Mouse (Mus musculus): ENCODE data around the gene Cntn5. TPM values are rescaled to one million over a fixed set of nuclear protein-coding genes. Genes with fewer than 3 reads are reported as not detected.

Gene Cntn5
- polyA plus RNA-seq, 1 experiment from 2014 or later, result not detected

GRCm38 (mm10) chr9:10101812-10102440, 802.6 kb downstream of the Cntn5 start:
- WGBS (ENCODE audit: missing documents), result 39% methylated on average over 5 of the region's 5 CpGs
- no peaks in the 10 kb centered on the region for H3K36me3 ChIP-seq (ENCODE audit: inconsistent target)
- H3K27ac ChIP-seq, result no peak overlapping the region
- H3K4me3 ChIP-seq (ENCODE audit: inconsistent target), result no peak overlapping the region
- no peaks in the 10 kb centered on the region for H3K79me2 ChIP-seq (ENCODE audit: inconsistent target)

DNA sequence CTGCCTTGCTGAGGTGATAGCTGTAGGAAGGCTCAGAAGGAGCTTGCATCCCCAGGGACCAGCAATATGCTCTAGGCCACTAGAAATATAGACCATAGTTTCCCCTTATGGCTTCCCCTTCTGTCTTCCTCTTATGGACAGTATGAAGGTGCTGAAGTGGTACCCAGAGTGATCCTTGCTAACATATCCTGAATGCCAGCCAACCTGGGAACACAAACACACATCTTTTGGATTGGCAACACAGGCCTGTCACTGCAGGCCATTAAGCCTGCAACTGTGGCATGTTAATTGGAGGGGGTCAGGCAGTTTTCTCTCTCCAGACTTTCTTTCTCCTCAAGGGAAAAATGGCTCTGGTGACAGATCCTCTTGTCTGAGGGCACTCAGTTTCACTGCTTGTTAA, 828.3 kb downstream of the Cntn5 start:
- Histone ChIP-seq H3K4me3 (ENCODE audit: inconsistent target) (no peak overlapping the region), H3K27ac (no peak overlapping the region), H3K36me3 (ENCODE audit: inconsistent target) (no peaks in the 10 kb centered on the region), H3K79me2 (ENCODE audit: inconsistent target) (no peaks in the 10 kb centered on the region)

DNA sequence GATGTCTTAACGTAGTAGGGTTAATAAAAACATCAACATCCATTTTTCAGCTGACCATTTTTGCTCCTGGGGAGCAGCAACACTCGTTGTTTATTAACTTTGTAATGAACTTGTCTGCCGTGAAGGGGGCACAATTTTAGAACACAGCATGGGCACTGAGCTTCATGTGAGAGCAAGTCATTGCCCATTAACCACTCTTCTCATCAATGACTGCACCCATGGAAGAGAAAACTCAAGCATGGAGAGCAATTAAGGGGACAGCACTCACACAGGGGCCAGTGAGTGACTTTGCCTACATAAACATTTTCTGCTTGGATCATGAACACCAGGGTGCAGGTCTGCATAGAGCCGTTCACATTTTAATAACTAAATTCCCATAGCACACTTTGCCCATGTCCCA, 831.2 kb downstream of the Cntn5 start:
- 77% methylated on average over 4 of the region's 4 CpGs for WGBS (ENCODE audit: missing documents)

GRCm38 (mm10) chr9:10072860-10073259, 831.7 kb downstream of the Cntn5 start:
- 69% methylated on average over 5 of the region's 5 CpGs for WGBS (ENCODE audit: missing documents)
- no peaks in the 10 kb centered on the region for H3K79me2 ChIP-seq (ENCODE audit: inconsistent target)
- no peak overlapping the region for H3K4me3 ChIP-seq (ENCODE audit: inconsistent target)
- no peaks in the 10 kb centered on the region for H3K36me3 ChIP-seq (ENCODE audit: inconsistent target)
- no peak overlapping the region for H3K27ac ChIP-seq

More for the DNA sequence above, 831.2 kb downstream of the Cntn5 start:
- H3K27ac ChIP-seq, result no peak overlapping the region
- no peaks in the 10 kb centered on the region for H3K79me2 ChIP-seq (ENCODE audit: inconsistent target)
- no peaks in the 10 kb centered on the region for H3K36me3 ChIP-seq (ENCODE audit: inconsistent target)
- no peak overlapping the region for H3K4me3 ChIP-seq (ENCODE audit: inconsistent target)

GRCm38 (mm10) chr9:10071271-10071670, 833.3 kb downstream of the Cntn5 start:
- WGBS (ENCODE audit: missing documents), result 68% methylated on average over 2 of the region's 2 CpGs
- no peak overlapping the region for H3K27ac ChIP-seq
- no peaks in the 10 kb centered on the region for H3K79me2 ChIP-seq (ENCODE audit: inconsistent target)
- no peaks in the 10 kb centered on the region for H3K36me3 ChIP-seq (ENCODE audit: inconsistent target)
- H3K4me3 ChIP-seq (ENCODE audit: inconsistent target), result no peak overlapping the region

- WGBS (ENCODE audit: missing documents), result 80% methylated on average over 4 of the region's 4 CpGs
- H3K27ac ChIP-seq, result no peak overlapping the region
Measured at GRCm38 (mm10) chr9:10044969-10045789, 859.4 kb downstream of the Cntn5 start.

GRCm38 (mm10) chr9:10043001-10043400, 861.6 kb downstream of the Cntn5 start:
- no peaks in the 10 kb centered on the region for H3K79me2 ChIP-seq (ENCODE audit: inconsistent target)
- H3K4me3 ChIP-seq (ENCODE audit: inconsistent target), result no peak overlapping the region
- WGBS (ENCODE audit: missing documents), result 91% methylated on average over 3 of the region's 3 CpGs
- H3K27ac ChIP-seq, result no peak overlapping the region
- no peaks in the 10 kb centered on the region for H3K36me3 ChIP-seq (ENCODE audit: inconsistent target)

More at GRCm38 (mm10) chr9:10044969-10045789, 859.4 kb downstream of the Cntn5 start:
- Histone ChIP-seq H3K36me3 (ENCODE audit: inconsistent target) (no peaks in the 10 kb centered on the region), H3K79me2 (ENCODE audit: inconsistent target) (no peaks in the 10 kb centered on the region), H3K4me3 (ENCODE audit: inconsistent target) (no peak overlapping the region)

GRCm38 (mm10) chr9:10015129-10015528, 889.4 kb downstream of the Cntn5 start:
- no peaks in the 10 kb centered on the region for H3K36me3 ChIP-seq (ENCODE audit: inconsistent target)
- no peak overlapping the region for H3K27ac ChIP-seq
- H3K79me2 ChIP-seq (ENCODE audit: inconsistent target), result no peaks in the 10 kb centered on the region
- 84% methylated on average over 3 of the region's 3 CpGs for WGBS (ENCODE audit: missing documents)
- H3K4me3 ChIP-seq (ENCODE audit: inconsistent target), result no peak overlapping the region

GRCm38 (mm10) chr9:9984028-9984427, 920.5 kb downstream of the Cntn5 start:
- no peaks in the 10 kb centered on the region for H3K36me3 ChIP-seq (ENCODE audit: inconsistent target)
- H3K4me3 ChIP-seq (ENCODE audit: inconsistent target), result no peak overlapping the region
- no peak overlapping the region for H3K27ac ChIP-seq
- 83% methylated on average over 8 of the region's 8 CpGs for WGBS (ENCODE audit: missing documents)
- no peaks in the 10 kb centered on the region for H3K79me2 ChIP-seq (ENCODE audit: inconsistent target)

GRCm38 (mm10) chr9:9983220-9983619, 921.4 kb downstream of the Cntn5 start:
- Histone ChIP-seq H3K79me2 (ENCODE audit: inconsistent target) (no peaks in the 10 kb centered on the region), H3K4me3 (ENCODE audit: inconsistent target) (no peak overlapping the region), H3K27ac (no peak overlapping the region), H3K36me3 (ENCODE audit: inconsistent target) (no peaks in the 10 kb centered on the region)
- WGBS (ENCODE audit: missing documents), result 72% methylated on average over 2 of the region's 2 CpGs

GRCm38 (mm10) chr9:9965370-9965769, 939.2 kb downstream of the Cntn5 start:
- Histone ChIP-seq H3K4me3 (ENCODE audit: inconsistent target) (no peak overlapping the region), H3K79me2 (ENCODE audit: inconsistent target) (no peaks in the 10 kb centered on the region), H3K36me3 (ENCODE audit: inconsistent target) (no peaks in the 10 kb centered on the region), H3K27ac (no peak overlapping the region)
- 83% methylated on average over 4 of the region's 4 CpGs for WGBS (ENCODE audit: missing documents)

DNA sequence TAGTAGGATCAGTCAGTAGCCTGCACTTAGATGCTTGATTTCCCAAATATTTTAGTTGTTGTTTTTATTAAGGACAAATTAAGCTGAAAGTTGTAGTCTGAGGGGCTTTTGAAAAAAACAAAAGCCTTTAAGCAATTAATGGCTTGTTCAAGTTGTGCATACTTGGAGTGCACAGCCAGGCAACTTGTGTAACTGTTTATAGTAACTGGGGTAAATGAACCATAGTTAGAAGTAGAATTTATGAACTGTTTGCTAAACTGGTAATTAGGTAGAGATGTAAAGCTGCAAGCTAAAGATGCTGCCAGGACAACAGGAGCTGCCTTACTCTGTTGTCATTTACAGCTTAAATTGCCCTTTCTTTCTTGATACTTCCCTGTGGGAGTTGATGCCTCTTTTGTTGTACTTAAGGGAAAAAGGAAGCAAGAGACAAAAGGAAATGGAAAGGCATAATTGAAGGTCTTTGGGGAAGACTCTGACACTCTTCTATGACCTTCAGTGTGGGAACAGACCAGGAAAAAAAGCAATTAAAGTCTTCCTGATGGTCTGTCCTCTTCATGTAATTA, 943.9 kb downstream of the Cntn5 start:
- Histone ChIP-seq H3K79me2 (ENCODE audit: inconsistent target) (no peaks in the 10 kb centered on the region), H3K4me3 (ENCODE audit: inconsistent target) (no peak overlapping the region), H3K36me3 (ENCODE audit: inconsistent target) (no peaks in the 10 kb centered on the region), H3K27ac (no peak overlapping the region)

DNA sequence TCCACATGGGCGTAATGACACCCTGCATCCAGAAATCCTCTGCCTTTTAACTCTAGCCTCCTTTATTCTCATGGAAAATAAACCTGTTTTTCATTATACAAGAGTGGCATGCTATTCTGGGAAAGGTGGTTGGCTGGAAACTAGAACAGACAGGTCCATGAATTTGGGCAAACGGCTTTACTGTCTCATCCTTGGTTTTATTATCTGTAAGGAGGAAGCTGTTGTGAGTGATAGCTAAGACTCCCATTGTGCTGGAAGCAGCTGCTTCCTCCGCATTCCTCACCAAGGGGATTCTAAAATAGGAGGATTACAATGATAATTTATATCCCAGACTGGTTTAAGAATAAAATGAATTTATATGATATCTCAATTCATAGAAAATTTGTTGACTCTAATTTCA, 955.2 kb downstream of the Cntn5 start:
- H3K27ac ChIP-seq, result no peak overlapping the region
- H3K4me3 ChIP-seq (ENCODE audit: inconsistent target), result no peak overlapping the region
- WGBS (ENCODE audit: missing documents), result 47% methylated on average over 3 of the region's 3 CpGs
- H3K36me3 ChIP-seq (ENCODE audit: inconsistent target), result no peaks in the 10 kb centered on the region
- H3K79me2 ChIP-seq (ENCODE audit: inconsistent target), result no peaks in the 10 kb centered on the region

DNA sequence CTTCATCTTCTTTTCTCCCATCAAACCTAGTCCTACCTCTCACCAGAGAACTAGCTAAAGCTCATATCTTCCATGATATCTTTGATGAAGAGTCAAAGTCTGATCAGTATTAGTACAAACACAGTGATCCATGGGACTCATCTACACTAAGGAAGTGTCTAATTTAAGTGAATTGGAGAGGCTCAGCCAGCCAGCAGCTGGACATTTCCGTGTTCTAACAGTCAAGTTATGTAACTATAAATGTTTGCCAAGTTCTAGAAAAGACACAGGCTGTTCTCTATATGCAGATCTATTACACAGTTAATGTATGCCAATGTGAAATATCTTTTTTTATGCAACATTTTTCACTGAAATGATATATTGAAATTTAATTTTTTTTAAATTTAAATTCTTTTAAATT, 959.7 kb downstream of the Cntn5 start:
- H3K27ac ChIP-seq, result no peak overlapping the region
- no peaks in the 10 kb centered on the region for H3K36me3 ChIP-seq (ENCODE audit: inconsistent target)
- WGBS (ENCODE audit: missing documents), result 67% methylated on average over 1 of the region's 1 CpGs
- no peaks in the 10 kb centered on the region for H3K79me2 ChIP-seq (ENCODE audit: inconsistent target)
- no peak overlapping the region for H3K4me3 ChIP-seq (ENCODE audit: inconsistent target)

Data from macrophage (primary cell).